Mouse (Mus musculus): ENCODE data around the gene Sik2. TPM values are rescaled to one million over a fixed set of nuclear protein-coding genes. Genes with fewer than 3 reads are reported as not detected.

Sik2 gene
- total and polyA plus RNA-seq, 2 experiments: 6.3 to 8.7 TPM

GRCm38 (mm10) chr9:50941804-50942401, 67.0 kb downstream of the Sik2 start:
- no peaks in the 10 kb centered on the region for H3K27me3 ChIP-seq (ENCODE audit: control insufficient read depth, insufficient read depth, low read length)
- TF ChIP-seq POLR2A (IDR thresholded peaks at IDR 0.05; ENCODE audit: extremely low read depth, insufficient read depth, low read length) (no peak), CTCF (IDR thresholded peaks at IDR 0.05; ENCODE audit: low read depth, low read length) (no peak)
- H3K4me1 ChIP-seq (ENCODE audit: control insufficient read depth, insufficient read depth, low read length): no peaks in the 10 kb centered on the region
- H3K79me2 ChIP-seq (ENCODE audit: control insufficient read depth, insufficient read depth, low read length): no peaks in the 10 kb centered on the region
- no peak overlapping the region for H3K4me3 ChIP-seq (ENCODE audit: insufficient read depth, low read depth, low read length)
- 88% methylated on average over 3 of the region's 3 CpGs for WGBS
- H3K36me3 ChIP-seq (ENCODE audit: control insufficient read depth, insufficient read depth, low read length): no peaks in the 10 kb centered on the region
- DNase-seq (ENCODE audit: extremely low read depth, low read depth, low spot score): no peak
- no peak overlapping the region for H3K27ac ChIP-seq (replicated peaks; ENCODE audit: insufficient read depth, low read depth, low read length)
- no peak overlapping the region for H3K9ac ChIP-seq (ENCODE audit: low read depth, low read length)

GRCm38 (mm10) chr9:50929986-50930385, 78.9 kb downstream of the Sik2 start:
- H3K9ac ChIP-seq (ENCODE audit: low read depth, low read length): no peak overlapping the region
- H3K4me1 ChIP-seq (ENCODE audit: control insufficient read depth, insufficient read depth, low read length): no peaks in the 10 kb centered on the region
- H3K79me2 ChIP-seq (ENCODE audit: control insufficient read depth, insufficient read depth, low read length): no peaks in the 10 kb centered on the region
- H3K36me3 ChIP-seq (ENCODE audit: control insufficient read depth, insufficient read depth, low read length): peaks cover 8% of the 10 kb centered on the region; the same call in 1 of the 2 replicates
- H3K27ac ChIP-seq (replicated peaks; ENCODE audit: insufficient read depth, low read depth, low read length): no peak overlapping the region
- DNase-seq (ENCODE audit: extremely low read depth, low read depth, low spot score): no peak
- no peak overlapping the region for H3K4me3 ChIP-seq (ENCODE audit: insufficient read depth, low read depth, low read length)
- no peaks in the 10 kb centered on the region for H3K27me3 ChIP-seq (ENCODE audit: control insufficient read depth, insufficient read depth, low read length)
- TF ChIP-seq POLR2A (IDR thresholded peaks at IDR 0.05; ENCODE audit: extremely low read depth, insufficient read depth, low read length) (no peak), CTCF (IDR thresholded peaks at IDR 0.05; ENCODE audit: low read depth, low read length) (no peak)

- H3K27ac ChIP-seq (replicated peaks; ENCODE audit: insufficient read depth, low read depth, low read length): no peak overlapping the region
- peaks cover 3% of the 10 kb centered on the region; the same call in 1 of the 2 replicates for H3K36me3 ChIP-seq (ENCODE audit: control insufficient read depth, insufficient read depth, low read length)
- peaks cover 1% of the 10 kb centered on the region; the same call in 1 of the 2 replicates for H3K4me1 ChIP-seq (ENCODE audit: control insufficient read depth, insufficient read depth, low read length)
- no peak overlapping the region for H3K4me3 ChIP-seq (ENCODE audit: insufficient read depth, low read depth, low read length)
- H3K79me2 ChIP-seq (ENCODE audit: control insufficient read depth, insufficient read depth, low read length): peaks cover 3% of the 10 kb centered on the region; the same call in 1 of the 2 replicates
- H3K9ac ChIP-seq (ENCODE audit: low read depth, low read length): no peak overlapping the region
- WGBS: 71% methylated on average over 4 of the region's 4 CpGs
- no peaks in the 10 kb centered on the region for H3K27me3 ChIP-seq (ENCODE audit: control insufficient read depth, insufficient read depth, low read length)
- no peak for DNase-seq (ENCODE audit: extremely low read depth, low read depth, low spot score)
- TF ChIP-seq POLR2A (IDR thresholded peaks at IDR 0.05; ENCODE audit: extremely low read depth, insufficient read depth, low read length): no peak
- TF ChIP-seq CTCF (IDR thresholded peaks at IDR 0.05; ENCODE audit: low read depth, low read length): no peak
Measured at GRCm38 (mm10) chr9:50925801-50926200, 83.1 kb downstream of the Sik2 start.

DNA sequence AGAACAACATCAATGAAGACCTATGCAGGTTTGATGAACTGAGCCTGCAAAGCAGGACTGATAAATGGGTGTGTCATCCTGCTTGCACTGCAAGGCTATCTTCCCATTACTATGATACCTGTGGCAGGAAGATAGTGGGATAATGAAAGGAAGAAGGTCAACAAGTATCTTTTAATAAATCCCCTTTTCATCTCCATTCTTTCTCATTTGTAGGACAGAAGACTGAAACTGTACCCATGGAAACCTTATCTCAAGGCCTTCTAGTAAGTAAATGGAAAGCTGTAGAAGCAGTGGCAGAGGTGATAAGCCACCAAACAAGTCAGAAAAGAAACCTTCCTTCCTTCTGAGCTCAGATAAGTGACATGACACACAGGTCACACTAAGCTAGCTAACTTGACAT, 84.4 kb downstream of the Sik2 start:
- H3K36me3 ChIP-seq (ENCODE audit: control insufficient read depth, insufficient read depth, low read length): no peaks in the 10 kb centered on the region; the same call in 1 of the 2 replicates
- no peak overlapping the region for H3K4me3 ChIP-seq (ENCODE audit: insufficient read depth, low read depth, low read length)
- no peak overlapping the region for H3K9ac ChIP-seq (ENCODE audit: low read depth, low read length)
- no peaks in the 10 kb centered on the region for H3K27me3 ChIP-seq (ENCODE audit: control insufficient read depth, insufficient read depth, low read length)
- no peak overlapping the region for H3K27ac ChIP-seq (replicated peaks; ENCODE audit: insufficient read depth, low read depth, low read length)
- peaks cover 3% of the 10 kb centered on the region; the same call in 1 of the 2 replicates for H3K79me2 ChIP-seq (ENCODE audit: control insufficient read depth, insufficient read depth, low read length)
- DNase-seq (ENCODE audit: extremely low read depth, low read depth, low spot score): no peak
- no peak for TF ChIP-seq POLR2A (IDR thresholded peaks at IDR 0.05; ENCODE audit: extremely low read depth, insufficient read depth, low read length)
- no peak for TF ChIP-seq CTCF (IDR thresholded peaks at IDR 0.05; ENCODE audit: low read depth, low read length)
- peaks cover 1% of the 10 kb centered on the region; the same call in 1 of the 2 replicates for H3K4me1 ChIP-seq (ENCODE audit: control insufficient read depth, insufficient read depth, low read length)

DNA sequence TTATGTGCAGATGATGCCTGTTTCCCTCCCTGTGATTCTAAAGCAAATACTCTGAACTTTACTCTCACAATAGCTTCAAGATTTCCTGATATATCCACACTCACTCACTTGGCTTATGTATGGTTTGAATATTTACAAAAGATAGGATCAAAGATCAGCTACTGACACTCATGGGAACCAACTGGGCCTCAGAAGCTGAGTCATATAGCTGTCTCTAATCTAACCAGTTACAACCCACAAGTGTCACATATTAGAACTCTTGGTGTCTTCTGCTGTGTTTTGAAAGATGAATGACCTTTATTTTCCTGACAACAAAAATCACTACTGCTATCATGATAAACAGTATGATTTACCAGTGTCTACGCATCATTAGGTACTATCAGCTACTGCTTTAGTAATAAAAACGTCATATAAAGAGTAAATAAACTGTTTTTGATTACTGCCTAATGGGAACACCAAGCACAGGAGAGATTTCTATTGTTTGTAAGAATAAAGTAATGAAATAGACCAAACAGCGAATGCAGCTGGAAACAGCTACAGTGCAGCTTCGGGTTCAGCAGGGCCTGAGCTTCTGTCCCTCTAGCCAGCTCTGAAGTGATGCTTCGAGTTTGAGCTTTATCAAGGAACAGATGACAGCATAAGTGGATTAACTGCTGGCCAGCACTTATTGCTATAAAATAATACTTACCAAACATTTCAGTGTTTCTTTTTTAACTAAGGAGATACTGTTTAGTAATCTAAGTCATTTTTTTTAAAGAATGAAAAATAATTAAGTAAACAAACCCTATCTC, 86.3 kb downstream of the Sik2 start:
- Histone ChIP-seq H3K27me3 (ENCODE audit: control insufficient read depth, insufficient read depth, low read length) (no peaks in the 10 kb centered on the region), H3K36me3 (ENCODE audit: control insufficient read depth, insufficient read depth, low read length) (no peaks in the 10 kb centered on the region), H3K79me2 (ENCODE audit: control insufficient read depth, insufficient read depth, low read length) (peaks cover 3% of the 10 kb centered on the region; the same call in 1 of the 2 replicates), H3K27ac (replicated peaks; ENCODE audit: insufficient read depth, low read depth, low read length) (no peak overlapping the region), H3K4me1 (ENCODE audit: control insufficient read depth, insufficient read depth, low read length) (peaks cover 1% of the 10 kb centered on the region; the same call in 1 of the 2 replicates), H3K9ac (ENCODE audit: low read depth, low read length) (no peak overlapping the region), H3K4me3 (ENCODE audit: insufficient read depth, low read depth, low read length) (no peak overlapping the region)
- no peak for DNase-seq (ENCODE audit: extremely low read depth, low read depth, low spot score)
- WGBS: 73% methylated on average over 5 of the region's 5 CpGs
- no peak for TF ChIP-seq POLR2A (IDR thresholded peaks at IDR 0.05; ENCODE audit: extremely low read depth, insufficient read depth, low read length)
- TF ChIP-seq CTCF (IDR thresholded peaks at IDR 0.05; ENCODE audit: low read depth, low read length): no peak

Data from liver, adult 2 months (tissue).